Mouse (Mus musculus): ENCODE data around the gene Abcb4.
"Not testable (repeated sequence)": the region's sequence is repeated elsewhere in the genome, so short reads cannot be mapped to it uniquely, and the experiment has no call there.

Gene Abcb4

GRCm38 (mm10) chr5:8911567-8912198 is 18.2 kb downstream of the Abcb4 start:
- no peak for DNase-seq

GRCm38 (mm10) chr5:8916400-8916799 is 22.9 kb downstream of the Abcb4 start:
- no peak for DNase-seq

- no peak for DNase-seq
Observed at GRCm38 (mm10) chr5:8917069-8917468, 23.6 kb downstream of the Abcb4 start.

- DNase-seq = no peak
Observed at GRCm38 (mm10) chr5:8928440-8928839, 34.9 kb downstream of the Abcb4 start.

GRCm38 (mm10) chr5:8937965-8938364 is 44.4 kb downstream of the Abcb4 start:
- no peak for DNase-seq

GRCm38 (mm10) chr5:8941266-8941665 is 47.7 kb downstream of the Abcb4 start:
- not testable (repeated sequence) for DNase-seq

- no peak for DNase-seq
Observed at GRCm38 (mm10) chr5:8943836-8944235, 50.3 kb downstream of the Abcb4 start.

- no peak for DNase-seq
Observed at GRCm38 (mm10) chr5:8947423-8948110, 54.0 kb downstream of the Abcb4 start.

- no peak for DNase-seq
Observed at GRCm38 (mm10) chr5:8953660-8954059, 60.1 kb downstream of the Abcb4 start.

GRCm38 (mm10) chr5:8955544-8955943 is 62.0 kb downstream of the Abcb4 start:
- no peak for DNase-seq

- DNase-seq = no peak
Observed at GRCm38 (mm10) chr5:8960534-8960933, 67.0 kb downstream of the Abcb4 start.

- DNase-seq = no peak
Observed at GRCm38 (mm10) chr5:8964487-8964886, 71.0 kb downstream of the Abcb4 start.

GRCm38 (mm10) chr5:8970694-8971093 is 77.2 kb downstream of the Abcb4 start:
- DNase-seq = no peak

- DNase-seq = no peak
Observed at GRCm38 (mm10) chr5:8972355-8972754, 78.8 kb downstream of the Abcb4 start.

- no peak for DNase-seq
Observed at GRCm38 (mm10) chr5:8974721-8975120, 81.2 kb downstream of the Abcb4 start.

GRCm38 (mm10) chr5:8985470-8985869 is 92.0 kb downstream of the Abcb4 start:
- no peak for DNase-seq

GRCm38 (mm10) chr5:8987925-8988324 is 94.4 kb downstream of the Abcb4 start:
- no peak for DNase-seq

- DNase-seq = no peak
Observed at GRCm38 (mm10) chr5:8990526-8990925, 97.0 kb downstream of the Abcb4 start.

- no peak for DNase-seq
Observed at GRCm38 (mm10) chr5:8991626-8992025, 98.1 kb downstream of the Abcb4 start.

GRCm38 (mm10) chr5:8995966-8996685 is 102.6 kb downstream of the Abcb4 start:
- no peak for DNase-seq

- peak; percentile 94 for DNase-seq
Observed at GRCm38 (mm10) chr5:8996686-8997512, 103.4 kb downstream of the Abcb4 start, which contains the start of gene Crot. TSS of gene Crot (minus strand) at chr5:8997324.

GRCm38 (mm10) chr5:8997513-8997895 is 104.0 kb downstream of the Abcb4 start:
- no peak for DNase-seq

GRCm38 (mm10) chr5:8999108-8999507 is 105.6 kb downstream of the Abcb4 start:
- DNase-seq = no peak

All from lung, postnatal 14 days (tissue).